Mouse (Mus musculus) lung, embryonic 16.5 days (tissue): Measurements from ENCODE around the gene Lpp. TPM values are rescaled to one million over a fixed set of nuclear protein-coding genes. Genes with fewer than 3 reads are reported as not detected.

Experiments used
- ATAC-seq: fragments of 200-750 bp; cut with Nextera tagmentation; 2 replicates; pipeline ENCODE4 v1.8.0; 2017; ENCODE audit warnings: low read depth, mild to moderate bottlenecking, moderate library complexity
- H3K27ac ChIP-seq: fragments of 300-500 bp; sonication (generic); 2 replicates; pipeline ENCODE4 v1.5.1; 2014; ENCODE audit warnings: mild to moderate bottlenecking, control low read depth, low read length
- H3K27me3 ChIP-seq: fragments of 300-500 bp; sonication (generic); 2 replicates; pipeline ENCODE4 v1.6.1; 2014; ENCODE audit warnings: low read depth, low read length, mixed read lengths; ENCODE audit not compliant: control insufficient read depth, insufficient read depth
- H3K36me3 ChIP-seq: fragments of 300-500 bp; sonication (generic); 2 replicates; pipeline ENCODE4 v1.6.1; 2014; ENCODE audit warnings: low read length; ENCODE audit not compliant: control insufficient read depth, insufficient read depth
- H3K4me1 ChIP-seq: fragments of 300-500 bp; sonication (generic); replicated peaks from 2 replicates; pipeline ENCODE4 v1.6.1; 2014; ENCODE audit warnings: low read length, mixed read lengths; ENCODE audit not compliant: control insufficient read depth, insufficient read depth
- H3K4me2 ChIP-seq: fragments of 300-500 bp; sonication (generic); 2 replicates; pipeline ENCODE4 v1.6.1; 2014; ENCODE audit warnings: low read depth, low read length, control low read depth
- H3K4me3 ChIP-seq: fragments of 300-500 bp; sonication (generic); 2 replicates; pipeline ENCODE4 v1.5.1; 2014; ENCODE audit warnings: mild to moderate bottlenecking, low read length, control low read depth
- H3K9ac ChIP-seq: fragments of 300-500 bp; sonication (generic); 2 replicates; pipeline ENCODE4 v1.6.1; 2014; ENCODE audit warnings: low read length, control low read depth
- H3K9me3 ChIP-seq: fragments of 300-500 bp; sonication (generic); 2 replicates; pipeline ENCODE4 v1.6.1; 2016; ENCODE audit warnings: low read length; ENCODE audit not compliant: control insufficient read depth
- WGBS: fragments of 180-500 bp; shearing (Covaris S2); extraction: QIAGEN DNeasy Blood & Tissue Kit; methylation state at CpG from one replicate; pipeline ENCODE4 v1.1.7; 2014; 5-methylcytosine and 5-hydroxymethylcytosine counted together
- polyA plus RNA-seq: library from polyadenylated mRNA; unstranded; fragments of >200 nt; fragmentation: Nextera tagmentation; extraction: Ambion mirVana; gene quantifications from 2 replicates; pipeline ENCODE4 v1.2.1, GENCODE M21; 2015

The Lpp gene
- polyA plus RNA-seq, 1 experiment from 2014 or later = 76.8 TPM

- Histone ChIP-seq H3K36me3 (no peaks in the 10 kb centered on the region), H3K9me3 (no peaks in the 10 kb centered on the region), H3K4me1 (peaks cover 30% of the 10 kb centered on the region), H3K27me3 (no peaks in the 10 kb centered on the region), H3K9ac (no peak overlapping the region), H3K27ac (no peak overlapping the region), H3K4me3 (no peak overlapping the region), H3K4me2 (no peak overlapping the region)
- WGBS = 63% methylated on average over 1 of the region's 1 CpGs
- no peak for ATAC-seq
Measured at GRCm38 (mm10) chr16:24478006-24478405, 84.7 kb downstream of the Lpp start.

DNA sequence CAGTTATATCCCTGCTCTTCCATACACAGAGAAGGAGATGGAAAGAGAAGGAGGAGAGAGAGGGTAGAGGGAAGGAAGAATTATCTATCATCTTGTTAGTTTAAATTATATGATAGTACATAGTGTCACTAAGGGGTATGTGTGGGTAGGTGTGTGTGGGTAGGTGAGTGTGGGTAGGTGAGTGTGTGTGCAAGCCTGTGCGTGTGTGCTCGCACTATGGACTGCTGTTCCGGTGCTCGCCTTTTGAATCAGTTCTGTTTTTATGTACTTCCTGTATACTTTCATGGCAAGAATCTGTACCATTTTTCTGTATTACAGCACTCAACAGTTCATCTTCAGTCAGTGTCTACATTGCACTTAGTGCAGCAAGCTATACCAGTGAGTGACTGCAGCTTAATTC is 85.5 kb downstream of the Lpp start:
- Histone ChIP-seq H3K4me2 (no peak overlapping the region), H3K9ac (no peak overlapping the region), H3K27ac (no peak overlapping the region), H3K4me3 (no peak overlapping the region), H3K36me3 (no peaks in the 10 kb centered on the region), H3K4me1 (peaks cover 30% of the 10 kb centered on the region), H3K9me3 (no peaks in the 10 kb centered on the region), H3K27me3 (no peaks in the 10 kb centered on the region)
- 87% methylated on average over 4 of the region's 4 CpGs for WGBS
- ATAC-seq = no peak

- 63% methylated on average over 6 of the region's 6 CpGs for WGBS
- Histone ChIP-seq H3K4me1 (peaks cover 7% of the 10 kb centered on the region), H3K27me3 (no peaks in the 10 kb centered on the region), H3K27ac (no peak overlapping the region), H3K9me3 (no peaks in the 10 kb centered on the region), H3K9ac (no peak overlapping the region), H3K4me3 (no peak overlapping the region), H3K4me2 (no peak overlapping the region), H3K36me3 (no peaks in the 10 kb centered on the region)
- no peak for ATAC-seq
Measured at GRCm38 (mm10) chr16:24482648-24483047, 89.3 kb downstream of the Lpp start.

GRCm38 (mm10) chr16:24483527-24484101 is 90.3 kb downstream of the Lpp start:
- H3K27ac ChIP-seq = no peak overlapping the region

DNA sequence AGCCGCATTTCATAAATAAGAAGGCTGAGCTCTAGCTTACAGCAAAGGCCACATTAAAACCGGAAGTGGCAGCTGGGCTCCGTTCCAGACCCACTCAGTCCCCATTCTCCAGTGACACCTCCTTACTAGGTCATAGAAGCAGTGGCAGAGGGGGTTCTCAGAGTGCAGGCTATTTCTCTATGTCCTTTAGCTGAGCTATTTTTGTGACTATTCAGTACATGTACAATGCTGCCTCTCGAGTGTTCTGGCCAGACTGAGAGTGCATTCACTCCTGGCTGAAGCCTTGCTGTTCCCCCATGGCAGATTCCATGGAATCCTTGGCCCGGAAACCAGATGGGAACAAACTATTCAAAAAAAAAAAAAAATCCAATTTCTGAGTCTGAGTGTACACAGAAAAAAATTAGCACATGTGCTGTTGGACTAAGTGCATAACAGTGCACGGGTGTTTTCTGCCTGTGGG is 94.5 kb downstream of the Lpp start:
- no peaks in the 10 kb centered on the region for H3K9me3 ChIP-seq
- WGBS = 18% methylated on average over 6 of the region's 6 CpGs
- H3K9ac ChIP-seq = peak overlapping the region; percentile 3; the same call in 1 of the 2 replicates
- no peak overlapping the region for H3K4me2 ChIP-seq
- peak overlapping the region; percentile 65 for H3K27ac ChIP-seq
- no peaks in the 10 kb centered on the region for H3K36me3 ChIP-seq
- no peaks in the 10 kb centered on the region for H3K27me3 ChIP-seq
- peak; percentile 57 for ATAC-seq
- H3K4me3 ChIP-seq = no peak overlapping the region
- H3K4me1 ChIP-seq = peaks cover 52% of the 10 kb centered on the region

More at GRCm38 (mm10) chr16:24483527-24484101, 90.3 kb downstream of the Lpp start:
- H3K9me3 ChIP-seq = no peaks in the 10 kb centered on the region
- H3K4me3 ChIP-seq = no peak overlapping the region
- H3K4me2 ChIP-seq = no peak overlapping the region
- no peak for ATAC-seq
- H3K4me1 ChIP-seq = peaks cover 16% of the 10 kb centered on the region
- H3K36me3 ChIP-seq = no peaks in the 10 kb centered on the region
- no peak overlapping the region for H3K9ac ChIP-seq
- 83% methylated on average over 13 of the region's 13 CpGs for WGBS
- H3K27me3 ChIP-seq = no peaks in the 10 kb centered on the region

DNA sequence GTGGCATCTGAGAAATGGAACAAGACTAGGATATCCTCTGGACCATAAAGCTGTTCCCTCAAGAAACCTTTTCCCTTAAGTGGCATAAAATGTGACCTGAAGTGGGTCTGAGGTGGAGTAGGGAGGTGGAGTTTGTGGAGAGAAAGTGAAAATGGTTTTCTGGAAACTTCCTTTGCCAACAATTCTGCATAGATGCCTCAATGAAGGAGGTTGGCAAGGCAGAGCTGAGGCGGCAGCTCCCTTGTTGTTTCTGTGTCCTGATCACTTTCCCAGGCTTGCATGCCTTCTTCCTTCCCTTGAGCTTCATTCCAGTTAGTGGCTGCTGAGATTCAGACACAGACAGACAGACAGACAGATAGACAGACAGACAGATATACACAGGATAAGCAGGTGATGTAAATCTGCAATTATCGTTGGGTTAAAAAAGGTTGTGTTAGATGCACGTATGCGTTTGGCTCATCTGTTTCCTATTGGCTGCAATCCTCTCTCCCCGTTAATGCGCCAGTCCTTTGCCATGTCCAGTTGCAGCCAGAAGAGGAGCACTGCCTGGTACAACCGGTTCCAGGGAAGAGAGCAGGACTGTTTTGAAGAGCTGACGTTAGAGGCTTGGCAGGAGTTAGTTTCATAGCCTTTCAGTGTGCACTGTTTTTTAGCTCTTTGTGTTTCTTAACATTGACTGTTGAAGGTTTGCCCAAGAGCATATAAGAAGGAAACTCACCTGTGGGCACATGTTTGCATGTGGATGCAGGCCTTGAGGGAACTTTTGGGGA is 96.4 kb downstream of the Lpp start:
- no peak for ATAC-seq
- no peaks in the 10 kb centered on the region for H3K36me3 ChIP-seq
- whole genome bisulfite sequencing = 69% methylated on average over 8 of the region's 8 CpGs
- H3K4me3 ChIP-seq = no peak overlapping the region
- peaks cover 61% of the 10 kb centered on the region for H3K4me1 ChIP-seq
- H3K9ac ChIP-seq = 0 out of 2 replicates have a peak overlapping the region, but pooled peaks have one; percentile 8
- no peak overlapping the region for H3K4me2 ChIP-seq
- H3K27me3 ChIP-seq = no peaks in the 10 kb centered on the region
- no peaks in the 10 kb centered on the region for H3K9me3 ChIP-seq
- peak overlapping the region; percentile 93 for H3K27ac ChIP-seq

DNA sequence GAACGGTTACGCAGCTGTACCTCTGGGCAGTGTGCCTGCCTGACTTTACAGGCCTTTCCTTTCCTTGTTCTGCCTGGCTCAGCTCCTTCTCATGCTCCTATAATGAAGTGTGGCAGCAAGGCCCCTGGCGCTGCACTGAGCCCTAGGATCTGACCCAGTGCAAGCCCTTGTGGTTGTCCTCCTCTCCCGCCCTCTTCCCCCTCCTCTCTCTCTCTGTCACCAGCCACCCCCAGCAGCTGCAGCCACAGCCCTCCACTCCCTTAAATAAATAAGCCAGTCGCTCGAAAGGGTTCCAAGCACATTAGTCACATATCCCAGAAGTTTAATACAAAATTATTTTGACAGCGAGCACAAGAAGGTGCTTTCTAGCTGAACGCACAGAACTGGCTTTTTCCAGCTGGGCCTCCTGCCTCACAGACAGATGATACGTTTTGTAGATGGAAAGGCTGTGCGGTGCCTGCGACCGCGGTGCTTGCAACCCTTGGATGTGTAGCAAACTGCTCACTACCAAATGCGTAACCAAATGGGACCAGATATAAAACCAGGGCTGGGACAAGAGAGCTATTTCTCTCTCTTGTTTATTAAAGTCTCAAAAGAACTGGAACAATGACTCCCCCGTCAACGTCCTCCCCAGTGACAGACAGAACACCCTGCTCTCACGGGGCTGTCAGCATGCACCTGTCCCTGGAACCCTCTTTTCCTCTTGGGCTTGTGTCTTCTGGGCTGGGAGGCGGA is 97.6 kb downstream of the Lpp start:
- Histone ChIP-seq H3K36me3 (no peaks in the 10 kb centered on the region), H3K4me3 (no peak overlapping the region), H3K27ac (peak overlapping the region; percentile 93), H3K9ac (0 out of 2 replicates have a peak overlapping the region, but pooled peaks have one; percentile 17), H3K4me2 (peak overlapping the region; percentile 17; the same call in 1 of the 2 replicates), H3K27me3 (no peaks in the 10 kb centered on the region), H3K4me1 (peaks cover 67% of the 10 kb centered on the region), H3K9me3 (no peaks in the 10 kb centered on the region)
- peak; percentile 92 for ATAC-seq
- WGBS = 21% methylated on average over 18 of the region's 18 CpGs

- H3K36me3 ChIP-seq = no peaks in the 10 kb centered on the region
- 39% methylated on average over 2 of the region's 2 CpGs for WGBS
- H3K27me3 ChIP-seq = no peaks in the 10 kb centered on the region
- peak overlapping the region; percentile 17; the same call in 1 of the 2 replicates for H3K4me2 ChIP-seq
- H3K4me1 ChIP-seq = peaks cover 67% of the 10 kb centered on the region
- ATAC-seq = no peak
- H3K9ac ChIP-seq = no peak overlapping the region
- H3K4me3 ChIP-seq = no peak overlapping the region
- H3K9me3 ChIP-seq = no peaks in the 10 kb centered on the region
- H3K27ac ChIP-seq = peak overlapping the region; percentile 93
Measured at GRCm38 (mm10) chr16:24491486-24491758, 98.1 kb downstream of the Lpp start.
